Mouse (Mus musculus): ENCODE data around the gene Daam1. TPM values are rescaled to one million over a fixed set of nuclear protein-coding genes. Genes with fewer than 3 reads are reported as not detected.

Gene Daam1
- polyA plus RNA-seq, 1 experiment from 2014 or later: 20.9 TPM

DNA sequence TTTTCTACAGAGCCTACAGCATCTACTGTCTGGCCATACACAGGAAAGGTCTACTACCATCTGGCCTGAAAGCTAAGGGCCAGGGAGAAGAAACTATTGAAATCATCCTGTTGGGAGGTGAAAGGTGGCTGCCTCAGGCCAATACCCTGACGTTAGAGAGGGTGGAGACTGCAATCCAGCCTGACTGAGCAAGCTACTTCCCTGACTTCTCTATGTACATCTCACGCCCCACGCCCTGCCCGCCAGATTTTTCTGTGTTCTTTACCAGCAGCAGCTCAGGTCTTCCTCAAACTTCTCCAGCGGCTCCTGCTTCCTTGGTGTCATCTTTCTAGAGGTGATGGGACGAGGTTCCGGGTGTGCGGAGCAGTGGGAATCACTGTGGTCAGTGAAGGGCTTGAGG is 58.4 kb downstream of the Daam1 start:
- Histone ChIP-seq H3K36me3 (ENCODE audit: control insufficient read depth, insufficient read depth, low read length) (no peaks in the 10 kb centered on the region), H3K27me3 (ENCODE audit: control insufficient read depth, insufficient read depth, low read length) (no peaks in the 10 kb centered on the region), H3K4me3 (ENCODE audit: low read depth, low read length) (no peak overlapping the region), H3K4me2 (ENCODE audit: low read depth) (no peak overlapping the region), H3K4me1 (ENCODE audit: control insufficient read depth, insufficient read depth, low read length) (no peaks in the 10 kb centered on the region), H3K27ac (ENCODE audit: low read depth, low read length) (no peak overlapping the region), H3K9me3 (ENCODE audit: control insufficient read depth, low read length) (no peaks in the 10 kb centered on the region), H3K9ac (ENCODE audit: low read length) (no peak overlapping the region)
- WGBS: 74% methylated on average over 8 of the region's 8 CpGs
- DNase-seq (ENCODE audit: low spot score) (no peak), ATAC-seq (ENCODE audit: insufficient read depth, low FRiP score, low TSS enrichment) (no peak)

GRCm38 (mm10) chr12:71890282-71890681 is 59.4 kb downstream of the Daam1 start:
- WGBS: 93% methylated on average over 1 of the region's 1 CpGs
- no peak overlapping the region for H3K4me2 ChIP-seq (ENCODE audit: low read depth)
- no peaks in the 10 kb centered on the region for H3K9me3 ChIP-seq (ENCODE audit: control insufficient read depth, low read length)
- H3K36me3 ChIP-seq (ENCODE audit: control insufficient read depth, insufficient read depth, low read length): no peaks in the 10 kb centered on the region
- H3K9ac ChIP-seq (ENCODE audit: low read length): no peak overlapping the region
- H3K27ac ChIP-seq (ENCODE audit: low read depth, low read length): no peak overlapping the region
- no peak overlapping the region for H3K4me3 ChIP-seq (ENCODE audit: low read depth, low read length)
- ATAC-seq (ENCODE audit: insufficient read depth, low FRiP score, low TSS enrichment) (no peak), DNase-seq (ENCODE audit: low spot score) (no peak)
- no peaks in the 10 kb centered on the region for H3K27me3 ChIP-seq (ENCODE audit: control insufficient read depth, insufficient read depth, low read length)
- H3K4me1 ChIP-seq (ENCODE audit: control insufficient read depth, insufficient read depth, low read length): no peaks in the 10 kb centered on the region

GRCm38 (mm10) chr12:71891729-71892355 is 61.0 kb downstream of the Daam1 start:
- Histone ChIP-seq H3K27me3 (ENCODE audit: control insufficient read depth, insufficient read depth, low read length) (no peaks in the 10 kb centered on the region), H3K27ac (ENCODE audit: low read depth, low read length) (no peak overlapping the region), H3K36me3 (ENCODE audit: control insufficient read depth, insufficient read depth, low read length) (no peaks in the 10 kb centered on the region), H3K4me2 (ENCODE audit: low read depth) (no peak overlapping the region), H3K4me1 (ENCODE audit: control insufficient read depth, insufficient read depth, low read length) (no peaks in the 10 kb centered on the region), H3K9ac (ENCODE audit: low read length) (no peak overlapping the region), H3K4me3 (ENCODE audit: low read depth, low read length) (no peak overlapping the region), H3K9me3 (ENCODE audit: control insufficient read depth, low read length) (no peaks in the 10 kb centered on the region)
- WGBS: 37% methylated on average over 7 of the region's 7 CpGs
- ATAC-seq (ENCODE audit: insufficient read depth, low FRiP score, low TSS enrichment): no peak
- no peak for DNase-seq (ENCODE audit: low spot score)

DNA sequence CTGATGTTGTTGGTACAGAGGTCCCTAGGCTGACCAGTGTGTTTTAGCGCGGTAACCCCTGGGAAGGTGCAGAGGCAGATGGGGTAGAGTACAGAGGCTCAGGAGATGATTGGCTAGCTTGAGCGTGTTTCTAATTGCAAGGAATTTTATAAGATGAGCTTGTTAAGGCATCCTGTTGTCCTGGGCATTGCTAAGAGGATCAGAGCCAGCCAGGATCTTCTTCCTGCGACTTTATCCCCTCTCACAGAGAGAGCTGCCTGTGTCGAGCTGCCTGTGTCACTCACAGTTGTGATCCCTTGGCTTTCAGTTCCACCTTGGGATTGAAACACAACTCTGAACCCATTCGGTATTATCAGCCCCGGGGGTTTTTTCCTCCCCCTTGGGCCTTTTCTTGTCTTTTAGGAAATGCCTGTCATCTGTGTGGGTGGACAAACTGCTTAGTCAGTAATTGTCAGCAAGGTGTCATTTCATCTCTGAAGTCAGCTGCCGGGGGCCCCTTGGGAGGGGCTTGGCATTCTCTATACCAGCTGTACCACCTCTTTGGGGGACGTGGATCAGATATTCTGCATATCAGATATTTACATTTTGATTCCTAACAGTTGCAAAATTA is 62.2 kb downstream of the Daam1 start:
- H3K27me3 ChIP-seq (ENCODE audit: control insufficient read depth, insufficient read depth, low read length): no peaks in the 10 kb centered on the region
- no peak overlapping the region for H3K9ac ChIP-seq (ENCODE audit: low read length)
- ATAC-seq (ENCODE audit: insufficient read depth, low FRiP score, low TSS enrichment): no peak
- no peak overlapping the region for H3K27ac ChIP-seq (ENCODE audit: low read depth, low read length)
- H3K4me2 ChIP-seq (ENCODE audit: low read depth): no peak overlapping the region
- no peaks in the 10 kb centered on the region for H3K9me3 ChIP-seq (ENCODE audit: control insufficient read depth, low read length)
- no peaks in the 10 kb centered on the region for H3K36me3 ChIP-seq (ENCODE audit: control insufficient read depth, insufficient read depth, low read length)
- DNase-seq (ENCODE audit: low spot score): no peak
- WGBS: 65% methylated on average over 9 of the region's 9 CpGs
- H3K4me3 ChIP-seq (ENCODE audit: low read depth, low read length): no peak overlapping the region
- no peaks in the 10 kb centered on the region for H3K4me1 ChIP-seq (ENCODE audit: control insufficient read depth, insufficient read depth, low read length)

GRCm38 (mm10) chr12:71898231-71898630 is 67.4 kb downstream of the Daam1 start:
- Histone ChIP-seq H3K36me3 (ENCODE audit: control insufficient read depth, insufficient read depth, low read length) (no peaks in the 10 kb centered on the region; the same call in 1 of the 2 replicates), H3K27ac (ENCODE audit: low read depth, low read length) (no peak overlapping the region), H3K9me3 (ENCODE audit: control insufficient read depth, low read length) (no peaks in the 10 kb centered on the region), H3K9ac (ENCODE audit: low read length) (no peak overlapping the region), H3K4me2 (ENCODE audit: low read depth) (no peak overlapping the region), H3K27me3 (ENCODE audit: control insufficient read depth, insufficient read depth, low read length) (no peaks in the 10 kb centered on the region), H3K4me1 (ENCODE audit: control insufficient read depth, insufficient read depth, low read length) (no peaks in the 10 kb centered on the region), H3K4me3 (ENCODE audit: low read depth, low read length) (no peak overlapping the region)
- no peak for ATAC-seq (ENCODE audit: insufficient read depth, low FRiP score, low TSS enrichment)
- DNase-seq (ENCODE audit: low spot score): no peak
- 76% methylated on average over 5 of the region's 5 CpGs for WGBS

DNA sequence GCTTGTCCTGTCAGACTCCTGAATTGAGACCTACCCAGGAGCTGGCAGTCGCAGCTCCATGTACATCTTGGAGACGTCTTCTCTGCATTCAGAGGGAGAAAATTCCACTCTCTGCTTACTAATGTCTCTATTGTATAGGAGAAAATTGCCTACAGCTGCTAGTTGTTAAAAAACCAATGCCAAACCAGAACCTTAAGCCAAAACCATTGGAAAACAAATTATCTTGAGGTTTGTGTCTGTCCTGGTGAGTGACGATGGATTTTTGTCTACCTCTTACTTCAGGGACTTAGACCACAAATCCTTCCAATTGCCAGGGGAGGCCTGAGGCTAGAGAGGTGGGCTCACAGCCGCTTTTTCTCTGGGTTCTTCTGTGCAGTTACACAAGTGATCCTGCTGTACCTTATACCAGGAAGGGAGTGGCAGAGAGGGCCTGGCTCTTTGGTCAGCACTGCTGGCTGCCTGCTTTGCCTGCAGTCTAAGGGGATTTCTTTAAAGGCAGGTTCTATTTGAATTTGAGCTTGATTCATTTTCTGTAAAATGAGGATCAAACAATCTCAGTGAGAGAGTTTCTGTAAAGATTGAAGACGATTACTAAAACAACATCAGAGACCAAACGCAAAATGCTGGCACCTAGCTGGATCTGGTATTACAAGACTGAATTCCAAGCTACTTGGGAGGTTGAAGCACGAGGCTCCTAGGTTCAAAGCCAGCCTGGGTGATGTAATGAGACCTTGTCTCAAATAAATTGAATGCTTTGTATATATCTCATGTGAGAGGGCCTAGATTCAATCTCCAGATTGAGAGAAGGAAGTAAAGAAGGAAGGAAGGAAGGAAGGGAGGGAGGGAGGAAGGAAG is 68.0 kb downstream of the Daam1 start:
- Histone ChIP-seq H3K9ac (ENCODE audit: low read length) (no peak overlapping the region), H3K27me3 (ENCODE audit: control insufficient read depth, insufficient read depth, low read length) (no peaks in the 10 kb centered on the region), H3K27ac (ENCODE audit: low read depth, low read length) (no peak overlapping the region), H3K36me3 (ENCODE audit: control insufficient read depth, insufficient read depth, low read length) (no peaks in the 10 kb centered on the region; the same call in 1 of the 2 replicates), H3K4me3 (ENCODE audit: low read depth, low read length) (no peak overlapping the region), H3K9me3 (ENCODE audit: control insufficient read depth, low read length) (no peaks in the 10 kb centered on the region), H3K4me1 (ENCODE audit: control insufficient read depth, insufficient read depth, low read length) (no peaks in the 10 kb centered on the region), H3K4me2 (ENCODE audit: low read depth) (no peak overlapping the region)
- 81% methylated on average over 7 of the region's 7 CpGs for WGBS
- ATAC-seq (ENCODE audit: insufficient read depth, low FRiP score, low TSS enrichment) (no peak), DNase-seq (ENCODE audit: low spot score) (no peak)

GRCm38 (mm10) chr12:71899566-71899965 is 68.7 kb downstream of the Daam1 start:
- no peaks in the 10 kb centered on the region for H3K4me1 ChIP-seq (ENCODE audit: control insufficient read depth, insufficient read depth, low read length)
- no peak overlapping the region for H3K4me2 ChIP-seq (ENCODE audit: low read depth)
- H3K36me3 ChIP-seq (ENCODE audit: control insufficient read depth, insufficient read depth, low read length): no peaks in the 10 kb centered on the region; the same call in 1 of the 2 replicates
- H3K9ac ChIP-seq (ENCODE audit: low read length): no peak overlapping the region
- H3K4me3 ChIP-seq (ENCODE audit: low read depth, low read length): no peak overlapping the region
- H3K27ac ChIP-seq (ENCODE audit: low read depth, low read length): no peak overlapping the region
- DNase-seq (ENCODE audit: low spot score) (no peak), ATAC-seq (ENCODE audit: insufficient read depth, low FRiP score, low TSS enrichment) (no peak)
- H3K9me3 ChIP-seq (ENCODE audit: control insufficient read depth, low read length): no peaks in the 10 kb centered on the region
- WGBS: 91% methylated on average over 4 of the region's 4 CpGs
- no peaks in the 10 kb centered on the region for H3K27me3 ChIP-seq (ENCODE audit: control insufficient read depth, insufficient read depth, low read length)

GRCm38 (mm10) chr12:71901211-71901610 is 70.3 kb downstream of the Daam1 start:
- Histone ChIP-seq H3K4me2 (ENCODE audit: low read depth) (no peak overlapping the region), H3K4me3 (ENCODE audit: low read depth, low read length) (no peak overlapping the region), H3K36me3 (ENCODE audit: control insufficient read depth, insufficient read depth, low read length) (no peaks in the 10 kb centered on the region; the same call in 1 of the 2 replicates), H3K9ac (ENCODE audit: low read length) (no peak overlapping the region), H3K27ac (ENCODE audit: low read depth, low read length) (no peak overlapping the region), H3K27me3 (ENCODE audit: control insufficient read depth, insufficient read depth, low read length) (no peaks in the 10 kb centered on the region), H3K4me1 (ENCODE audit: control insufficient read depth, insufficient read depth, low read length) (no peaks in the 10 kb centered on the region), H3K9me3 (ENCODE audit: control insufficient read depth, low read length) (no peaks in the 10 kb centered on the region)
- 79% methylated on average over 7 of the region's 7 CpGs for WGBS
- ATAC-seq (ENCODE audit: insufficient read depth, low FRiP score, low TSS enrichment): no peak
- DNase-seq (ENCODE audit: low spot score): no peak

Measured in neural tube, embryonic 11.5 days (tissue).